Mouse (Mus musculus): Measurements from ENCODE around the gene Haspin. TPM values are rescaled to one million over a fixed set of nuclear protein-coding genes. Genes with fewer than 3 reads are reported as not detected.
"Not testable (repeated sequence)": the region's sequence is repeated elsewhere in the genome, so short reads cannot be mapped to it uniquely, and the experiment has no call there.

Haspin gene
- polyA plus RNA-seq, 1 experiment from 2014 or later = 11.8 TPM

DNA sequence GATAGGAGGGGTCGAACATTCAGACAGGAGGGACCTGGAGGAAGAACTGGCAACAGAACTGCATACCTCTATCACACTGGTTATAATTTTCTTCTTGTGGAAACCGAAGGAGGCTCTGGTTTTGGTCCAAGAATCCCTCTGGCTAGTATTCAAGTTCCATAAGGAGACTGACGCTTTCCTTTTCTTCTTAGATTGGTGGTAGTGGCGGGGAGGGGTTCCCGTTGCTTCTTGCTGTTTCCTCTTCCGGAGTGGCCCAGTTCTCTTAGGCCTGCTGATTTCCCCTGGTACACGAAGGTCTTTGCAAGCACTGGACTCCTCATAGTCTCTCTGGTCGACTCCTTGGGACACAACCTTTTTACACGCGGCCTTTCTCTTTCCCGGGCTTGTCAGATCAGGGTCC, 978 bp downstream of the Haspin start:
- Histone ChIP-seq H3K27me3 (no peaks in the 10 kb centered on the region), H3K9ac (peak overlapping the region; percentile 97), H3K4me1 (replicated peaks) (peaks cover 51% of the 10 kb centered on the region), H3K36me3 (replicated peaks) (peaks cover 24% of the 10 kb centered on the region), H3K27ac (replicated peaks) (peak overlapping the region; percentile 81), H3K4me3 (replicated peaks) (peak overlapping the region; percentile 100), H3K4me2 (peak overlapping the region; percentile 74), H3K9me3 (replicated peaks) (no peaks in the 10 kb centered on the region)
- 8% methylated on average over 11 of the region's 11 CpGs for WGBS (ENCODE audit: insufficient replicate concordance)
- ATAC-seq (ENCODE audit: insufficient read depth) = no peak

DNA sequence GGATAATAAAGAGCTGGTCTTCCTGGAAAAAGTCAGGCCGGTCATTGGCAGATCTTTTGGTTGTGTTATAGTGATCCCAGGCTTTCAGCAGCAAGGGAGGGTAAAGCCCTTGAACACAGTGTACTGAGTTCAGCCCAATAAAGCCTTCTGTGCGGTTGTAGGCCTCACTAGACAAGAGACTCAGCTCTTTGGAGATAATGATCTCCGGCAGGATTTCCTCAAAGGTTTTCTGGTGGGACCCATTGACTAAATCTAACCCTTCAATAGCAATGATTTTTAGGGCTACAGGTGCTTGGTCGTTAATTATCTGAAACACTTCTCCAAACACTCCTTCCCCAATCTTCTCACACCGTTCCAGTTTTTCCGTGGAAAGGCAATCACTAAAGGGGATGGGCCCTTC, 1.5 kb downstream of the Haspin start:
- H3K9me3 ChIP-seq (replicated peaks) = no peaks in the 10 kb centered on the region
- WGBS (ENCODE audit: insufficient replicate concordance) = 28% methylated on average over 6 of the region's 6 CpGs
- ATAC-seq (ENCODE audit: insufficient read depth) = no peak

DNA sequence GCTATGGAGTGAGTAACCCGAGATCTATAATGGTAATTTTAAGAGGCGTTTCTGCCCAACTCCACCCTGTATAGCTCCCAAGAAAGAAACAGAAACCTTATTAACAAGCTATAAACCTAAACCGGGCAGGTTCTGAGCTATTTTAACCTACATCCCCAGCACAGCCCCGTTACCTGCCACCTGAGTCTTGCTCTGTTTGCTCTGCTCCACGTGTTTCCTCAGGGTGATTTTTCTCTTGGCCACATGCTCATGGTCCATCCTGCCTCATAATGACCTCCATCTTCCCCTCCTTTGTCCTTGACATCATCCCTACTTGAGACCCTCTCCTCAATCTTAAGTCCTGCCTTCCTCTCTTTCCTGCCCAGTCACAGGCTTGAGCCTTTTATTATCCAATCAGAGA, 3.9 kb downstream of the Haspin start:
- H3K9me3 ChIP-seq (replicated peaks) = no peaks in the 10 kb centered on the region
- no peaks in the 10 kb centered on the region for H3K27me3 ChIP-seq
- ATAC-seq (ENCODE audit: insufficient read depth) = no peak
- H3K4me2 ChIP-seq = peak overlapping the region; percentile 74
- H3K4me1 ChIP-seq (replicated peaks) = peaks cover 53% of the 10 kb centered on the region
- H3K27ac ChIP-seq (replicated peaks) = no peak overlapping the region
- H3K9ac ChIP-seq = peak overlapping the region; percentile 21; the same call in 1 of the 2 replicates
- 83% methylated on average over 5 of the region's 5 CpGs for WGBS (ENCODE audit: insufficient replicate concordance)
- H3K4me3 ChIP-seq (replicated peaks) = peak overlapping the region; percentile 100
- H3K36me3 ChIP-seq (replicated peaks) = peaks cover 33% of the 10 kb centered on the region

More for the DNA sequence above, 1.5 kb downstream of the Haspin start:
- Histone ChIP-seq H3K4me2 (peak overlapping the region; percentile 74), H3K27me3 (no peaks in the 10 kb centered on the region), H3K4me1 (replicated peaks) (peaks cover 51% of the 10 kb centered on the region), H3K9ac (peak overlapping the region; percentile 97), H3K4me3 (replicated peaks) (peak overlapping the region; percentile 100), H3K36me3 (replicated peaks) (peaks cover 24% of the 10 kb centered on the region), H3K27ac (replicated peaks) (no peak overlapping the region)

- no peak overlapping the region for H3K4me3 ChIP-seq (replicated peaks)
- no peak overlapping the region for H3K27ac ChIP-seq (replicated peaks)
- peak overlapping the region; percentile 74 for H3K4me2 ChIP-seq
- WGBS (ENCODE audit: insufficient replicate concordance) = 40% methylated on average over 6 of the region's 6 CpGs
- no peak for ATAC-seq (ENCODE audit: insufficient read depth)
- H3K9ac ChIP-seq = no peak overlapping the region
- peaks cover 47% of the 10 kb centered on the region for H3K4me1 ChIP-seq (replicated peaks)
- peaks cover 33% of the 10 kb centered on the region for H3K36me3 ChIP-seq (replicated peaks)
- H3K9me3 ChIP-seq (replicated peaks) = no peaks in the 10 kb centered on the region
- H3K27me3 ChIP-seq = no peaks in the 10 kb centered on the region
These were observed 5.1 kb downstream of the Haspin start for GRCm38 (mm10) chr11:73132999-73133398.

GRCm38 (mm10) chr11:73131020-73131419, 7.1 kb downstream of the Haspin start:
- 44% methylated on average over 7 of the region's 7 CpGs for WGBS (ENCODE audit: insufficient replicate concordance)
- no peak for ATAC-seq (ENCODE audit: insufficient read depth)

DNA sequence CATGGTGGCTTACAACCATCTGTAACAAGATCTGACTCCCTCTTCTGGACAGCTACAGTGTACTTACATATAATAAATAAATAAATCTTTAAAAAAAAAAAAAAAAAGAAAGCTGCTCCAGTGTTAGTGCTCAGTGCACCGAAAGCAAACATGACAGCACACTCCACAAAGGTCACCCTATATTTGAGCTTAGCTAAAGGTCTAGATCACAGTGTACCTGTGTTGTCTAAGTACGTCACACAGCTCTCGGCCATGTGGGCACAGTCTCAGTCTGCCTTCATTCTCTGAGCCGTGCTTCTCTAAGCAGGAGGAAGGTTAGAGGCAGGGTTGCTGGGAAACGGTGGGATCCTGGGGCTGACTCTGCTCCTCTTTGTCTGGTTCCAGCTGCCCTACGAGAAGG, 11.6 kb downstream of the Haspin start:
- ATAC-seq (ENCODE audit: insufficient read depth) = peak; percentile 60; the same call in 1 of the 2 replicates

More at GRCm38 (mm10) chr11:73131020-73131419, 7.1 kb downstream of the Haspin start:
- Histone ChIP-seq H3K27me3 (no peaks in the 10 kb centered on the region), H3K4me1 (replicated peaks) (peaks cover 34% of the 10 kb centered on the region), H3K9ac (no peak overlapping the region), H3K9me3 (replicated peaks) (no peaks in the 10 kb centered on the region), H3K36me3 (replicated peaks) (peaks cover 33% of the 10 kb centered on the region), H3K4me2 (no peak overlapping the region), H3K27ac (replicated peaks) (no peak overlapping the region), H3K4me3 (replicated peaks) (no peak overlapping the region)

DNA sequence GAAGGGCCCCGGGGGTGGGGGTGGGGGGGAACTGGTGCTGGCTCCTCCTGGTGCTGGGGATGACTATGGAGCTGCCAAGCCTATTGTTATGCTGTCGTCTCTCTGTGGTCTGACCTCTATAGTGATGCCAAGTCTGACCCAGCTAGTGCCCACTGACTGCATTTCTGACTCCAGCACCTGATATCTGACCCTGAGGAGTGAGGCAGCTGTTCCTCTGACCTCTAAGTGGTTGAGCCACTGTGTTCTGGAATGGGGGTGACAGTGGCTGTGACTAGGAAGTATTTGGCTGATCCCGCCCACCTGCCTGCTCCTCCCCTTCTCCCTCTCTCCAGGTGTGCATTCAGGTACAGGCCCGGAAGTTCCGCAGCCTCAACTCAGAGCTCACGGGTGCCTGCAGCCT, 26.7 kb downstream of the Haspin start:
- H3K36me3 ChIP-seq (replicated peaks) = no peaks in the 10 kb centered on the region
- no peak overlapping the region for H3K9ac ChIP-seq
- no peak overlapping the region for H3K4me2 ChIP-seq
- WGBS (ENCODE audit: insufficient replicate concordance) = 63% methylated on average over 6 of the region's 6 CpGs
- H3K9me3 ChIP-seq (replicated peaks) = no peaks in the 10 kb centered on the region
- peaks cover 12% of the 10 kb centered on the region for H3K4me1 ChIP-seq (replicated peaks)
- H3K27me3 ChIP-seq = no peaks in the 10 kb centered on the region
- no peak overlapping the region for H3K27ac ChIP-seq (replicated peaks)
- no peak for ATAC-seq (ENCODE audit: insufficient read depth)
- no peak overlapping the region for H3K4me3 ChIP-seq (replicated peaks)

More for the DNA sequence above, 11.6 kb downstream of the Haspin start:
- Histone ChIP-seq H3K4me2 (no peak overlapping the region), H3K9ac (no peak overlapping the region), H3K27me3 (no peaks in the 10 kb centered on the region), H3K4me3 (replicated peaks) (no peak overlapping the region), H3K36me3 (replicated peaks) (peaks cover 8% of the 10 kb centered on the region), H3K9me3 (replicated peaks) (no peaks in the 10 kb centered on the region), H3K4me1 (replicated peaks) (peaks cover 3% of the 10 kb centered on the region; the same call in 1 of the 2 replicates), H3K27ac (replicated peaks) (no peak overlapping the region)
- WGBS (ENCODE audit: insufficient replicate concordance) = 76% methylated on average over 6 of the region's 6 CpGs

DNA sequence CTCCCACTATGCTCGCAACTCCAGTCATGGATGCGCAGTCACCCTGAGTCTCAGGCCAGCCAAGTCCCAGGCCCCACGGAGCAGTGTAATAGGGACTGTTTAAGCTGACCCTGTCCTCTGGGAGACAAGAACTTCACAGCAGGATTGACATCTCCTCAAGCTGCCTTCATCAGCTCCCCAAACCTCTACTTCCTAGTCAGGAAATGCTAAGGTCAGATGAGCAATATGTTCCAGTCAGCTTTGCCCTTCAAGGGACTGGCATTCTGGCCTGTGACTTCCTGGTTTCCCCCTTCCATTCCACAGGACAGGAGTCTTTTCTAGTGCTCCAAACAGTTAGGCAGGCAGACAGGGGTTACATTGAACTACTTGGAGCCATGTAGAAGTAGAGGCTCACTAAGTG, 28.2 kb downstream of the Haspin start:
- 66% methylated on average over 3 of the region's 3 CpGs for WGBS (ENCODE audit: insufficient replicate concordance)
- no peak for ATAC-seq (ENCODE audit: insufficient read depth)
- H3K4me3 ChIP-seq (replicated peaks) = no peak overlapping the region
- no peaks in the 10 kb centered on the region for H3K9me3 ChIP-seq (replicated peaks)
- no peak overlapping the region for H3K27ac ChIP-seq (replicated peaks)
- no peak overlapping the region for H3K9ac ChIP-seq
- no peaks in the 10 kb centered on the region for H3K36me3 ChIP-seq (replicated peaks)
- no peaks in the 10 kb centered on the region for H3K27me3 ChIP-seq
- H3K4me1 ChIP-seq (replicated peaks) = peaks cover 12% of the 10 kb centered on the region
- H3K4me2 ChIP-seq = no peak overlapping the region

DNA sequence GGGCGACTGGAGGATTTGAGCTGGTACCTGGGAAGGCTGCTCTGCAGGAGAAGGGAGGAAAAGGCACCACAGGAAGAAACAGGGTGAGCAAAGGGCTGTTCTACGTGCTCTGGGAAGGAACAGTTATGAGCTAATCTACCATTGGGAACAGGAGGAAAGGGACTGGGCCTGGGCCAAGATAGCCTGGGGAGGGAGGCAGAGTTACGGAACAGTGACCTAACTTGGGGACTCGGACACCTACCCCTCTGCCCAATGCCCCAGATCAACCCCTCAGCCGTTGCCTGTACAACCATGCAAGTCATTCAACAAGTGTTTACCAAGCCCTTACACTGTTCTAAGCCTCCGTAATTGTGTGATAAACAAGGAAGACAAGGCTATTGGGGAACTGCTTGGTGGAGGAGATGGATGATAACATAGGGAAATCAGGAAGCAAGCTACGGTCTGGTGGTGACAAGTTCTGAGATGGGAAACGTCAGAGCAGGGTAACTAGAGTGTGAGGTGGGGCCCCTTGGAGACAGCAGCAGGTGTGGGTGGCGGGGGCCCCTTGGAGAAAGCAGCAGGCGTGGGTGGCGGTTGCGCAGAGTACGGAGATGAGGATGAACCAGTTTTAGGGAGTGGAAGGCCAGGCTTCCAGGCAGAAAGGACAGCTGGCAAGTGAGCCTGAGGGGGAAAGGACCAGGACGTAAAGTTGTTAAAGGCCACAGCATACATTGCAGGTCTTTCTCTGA, 29.0 kb downstream of the Haspin start:
- no peak overlapping the region for H3K9ac ChIP-seq
- H3K9me3 ChIP-seq (replicated peaks) = no peaks in the 10 kb centered on the region
- peaks cover 12% of the 10 kb centered on the region for H3K4me1 ChIP-seq (replicated peaks)
- no peak overlapping the region for H3K27ac ChIP-seq (replicated peaks)
- 48% methylated on average over 14 of the region's 14 CpGs for WGBS (ENCODE audit: insufficient replicate concordance)
- no peak overlapping the region for H3K4me2 ChIP-seq
- H3K4me3 ChIP-seq (replicated peaks) = no peak overlapping the region
- no peaks in the 10 kb centered on the region for H3K36me3 ChIP-seq (replicated peaks)
- no peaks in the 10 kb centered on the region for H3K27me3 ChIP-seq
- no peak for ATAC-seq (ENCODE audit: insufficient read depth)

DNA sequence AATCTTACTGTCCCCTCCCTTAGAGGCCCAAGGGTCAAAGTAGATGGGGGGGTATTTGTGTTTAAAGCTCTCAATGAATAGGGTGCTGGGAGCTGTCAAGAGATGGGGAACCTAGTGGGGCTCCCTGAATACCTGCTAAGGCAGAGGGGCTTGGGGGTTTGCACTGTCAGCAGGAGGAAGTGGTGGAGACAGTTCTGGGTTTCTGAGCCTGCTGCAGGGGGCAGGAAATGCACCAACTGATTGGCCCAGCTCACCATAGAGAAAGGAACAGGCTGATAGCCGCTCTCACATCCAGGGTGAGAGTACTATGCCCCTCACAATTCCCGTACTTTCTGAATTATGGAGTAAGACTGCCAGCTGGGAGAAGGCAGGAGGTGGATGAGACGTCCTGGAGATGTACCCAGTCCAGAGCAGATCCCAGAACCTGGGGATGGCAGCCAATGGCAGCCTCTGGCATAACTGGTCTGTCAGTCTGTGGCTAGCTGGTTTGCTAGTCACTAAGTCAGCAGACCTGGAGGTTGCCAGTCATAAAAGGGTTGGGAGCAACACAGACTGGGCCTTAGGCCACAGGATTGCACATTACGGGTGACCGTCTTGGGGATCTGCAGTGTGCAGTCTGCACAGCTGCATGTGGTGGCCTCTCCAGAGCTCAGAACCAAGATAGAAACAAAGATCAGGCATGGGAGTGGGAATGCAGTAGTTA, 29.7 kb downstream of the Haspin start:
- H3K27me3 ChIP-seq = no peaks in the 10 kb centered on the region
- H3K4me1 ChIP-seq (replicated peaks) = peaks cover 12% of the 10 kb centered on the region
- no peak for ATAC-seq (ENCODE audit: insufficient read depth)
- 34% methylated on average over 5 of the region's 5 CpGs for WGBS (ENCODE audit: insufficient replicate concordance)
- H3K4me2 ChIP-seq = no peak overlapping the region
- H3K36me3 ChIP-seq (replicated peaks) = no peaks in the 10 kb centered on the region
- no peaks in the 10 kb centered on the region for H3K9me3 ChIP-seq (replicated peaks)
- H3K9ac ChIP-seq = no peak overlapping the region
- 0 out of 2 replicates have a peak overlapping the region, but pooled peaks have one; percentile 4 for H3K27ac ChIP-seq (replicated peaks)
- no peak overlapping the region for H3K4me3 ChIP-seq (replicated peaks)

GRCm38 (mm10) chr11:73107358-73107757, 30.7 kb downstream of the Haspin start:
- not testable (repeated sequence) for H3K9ac ChIP-seq; H3K4me3 ChIP-seq (replicated peaks); H3K9me3 ChIP-seq (replicated peaks); H3K4me2 ChIP-seq; H3K27me3 ChIP-seq; H3K36me3 ChIP-seq (replicated peaks); ATAC-seq (ENCODE audit: insufficient read depth); H3K27ac ChIP-seq (replicated peaks)
- WGBS (ENCODE audit: insufficient replicate concordance) = 31% methylated on average over 3 of the region's 3 CpGs
- H3K4me1 ChIP-seq (replicated peaks) = peaks cover 12% of the 10 kb centered on the region
